Mouse (Mus musculus) T-helper 17 cell (primary cell): ENCODE measurements at regions not wholly inside any gene's neighbourhood (a gene's known extent, or its start where the extent isn't known, plus 50 kb on each side); places are given as distances from the start of the nearest gene placed in this dataset.

Experiments
- in situ Hi-C, 2 experiments: fragments of 300-600 bp; cut with MboI, MseI; formaldehyde crosslinking; loops; 1 replicate in 1 of 2; 2 replicates in 1 of 2; pipeline ENCODE4 v1.15.1; 2025; ENCODE audit warnings: high pct_unique_total_duplicates in 2 of 2

GRCm38 (mm10) chr1:64364095-64364494 is 168.3 kb upstream of the Creb1 start:
- in situ Hi-C loops = loop anchor here in 1 of 2 experiments (5.0 kb wide), 1 partner anchor 48 kb away; no protein-coding TSS in a partner anchor

GRCm38 (mm10) chr1:64361959-64362638 is 170.3 kb upstream of the Creb1 start:
- in situ Hi-C loops = loop anchor here in 1 of 2 experiments (5.0 kb wide), 1 partner anchor 50 kb away; no protein-coding TSS in a partner anchor

GRCm38 (mm10) chr1:64343268-64343667 is 189.2 kb upstream of the Creb1 start:
- in situ Hi-C loops = loop anchor here in 1 of 2 experiments (10.0 kb wide), 1 partner anchor 58 kb away; no protein-coding TSS in a partner anchor

- in situ Hi-C loops = loop anchor here in 1 of 2 experiments (10.0 kb wide), 1 partner anchor 57 kb away; no protein-coding TSS in a partner anchor
These were observed 190.8 kb upstream of the Creb1 start for GRCm38 (mm10) chr1:64341596-64341995.

GRCm38 (mm10) chr1:64338575-64338961 is 193.9 kb upstream of the Creb1 start:
- in situ Hi-C loops = no loop called here

- in situ Hi-C loops = no loop called here
These were observed 194.5 kb upstream of the Creb1 start for GRCm38 (mm10) chr1:64337619-64338574.

GRCm38 (mm10) chr1:64331566-64331965 is 200.9 kb upstream of the Creb1 start:
- in situ Hi-C loops = loop anchor here in 1 of 2 experiments (5.0 kb wide), 1 partner anchor 86 kb away; no protein-coding TSS in a partner anchor

GRCm38 (mm10) chr1:64330721-64331120 is 201.7 kb upstream of the Creb1 start:
- in situ Hi-C loops = loop anchor here in 1 of 2 experiments (5.0 kb wide), 1 partner anchor 87 kb away; no protein-coding TSS in a partner anchor

GRCm38 (mm10) chr1:64322197-64322596 is 200.1 kb upstream of the Klf7 start:
- in situ Hi-C loops = no loop called here

- in situ Hi-C loops = no loop called here
These were observed 197.1 kb upstream of the Klf7 start for GRCm38 (mm10) chr1:64319155-64319582.

GRCm38 (mm10) chr1:64318440-64319154 is 196.5 kb upstream of the Klf7 start:
- in situ Hi-C loops = no loop called here

GRCm38 (mm10) chr1:64317032-64317636 is 195.1 kb upstream of the Klf7 start:
- in situ Hi-C loops = no loop called here

- in situ Hi-C loops = no loop called here
These were observed 189.3 kb upstream of the Klf7 start for GRCm38 (mm10) chr1:64311371-64311770.

- in situ Hi-C loops = loop anchor here (5.0 to 10.0 kb wide), 2 partner anchors 174 to 191 kb away; no protein-coding TSS in a partner anchor
These were observed 186.5 kb upstream of the Klf7 start for GRCm38 (mm10) chr1:64308560-64308959.

GRCm38 (mm10) chr1:64308088-64308487 is 186.0 kb upstream of the Klf7 start:
- in situ Hi-C loops = loop anchor here (5.0 to 10.0 kb wide), 2 partner anchors 173 to 191 kb away; no protein-coding TSS in a partner anchor

- in situ Hi-C loops = loop anchor here (5.0 to 10.0 kb wide), 2 partner anchors 171 to 188 kb away; no protein-coding TSS in a partner anchor
These were observed 183.5 kb upstream of the Klf7 start for GRCm38 (mm10) chr1:64305427-64306213.

GRCm38 (mm10) chr1:64302833-64303358 is 180.8 kb upstream of the Klf7 start:
- in situ Hi-C loops = loop anchor here in 1 of 2 experiments (10.0 kb wide), 1 partner anchor 168 kb away; no protein-coding TSS in a partner anchor

GRCm38 (mm10) chr1:64301530-64302061 is 179.5 kb upstream of the Klf7 start:
- in situ Hi-C loops = loop anchor here in 1 of 2 experiments (10.0 kb wide), 1 partner anchor 167 kb away; no protein-coding TSS in a partner anchor
